Mouse (Mus musculus) midbrain, postnatal 0 days (tissue): ENCODE measurements around the gene Gmppb. TPM values are rescaled to one million over a fixed set of nuclear protein-coding genes. Genes with fewer than 3 reads are reported as not detected.
A peak's percentile ranks its signal among the peaks of the same experiment; 100 is the strongest.

Source experiments
- ATAC-seq: fragments of 200-750 bp; cut with Nextera tagmentation; 2 replicates; pipeline ENCODE4 v1.8.0; 2017; ENCODE audit warnings: moderate number of reproducible peaks, mild to moderate bottlenecking, moderate TSS enrichment, moderate library complexity; ENCODE audit not compliant: low FRiP score
- DNase-seq: peaks from one replicate; pipeline ENCODE4 v3.0.0-alpha.2; 2015; ENCODE audit warnings: low spot score
- H3K27ac ChIP-seq: fragments of 300-500 bp; sonication (generic); 2 replicates; pipeline ENCODE4 v1.5.1; 2014; ENCODE audit warnings: low read depth, mild to moderate bottlenecking, low read length, mixed read lengths
- H3K27me3 ChIP-seq: fragments of 300-500 bp; sonication (generic); 2 replicates; pipeline ENCODE4 v1.6.1; 2014; ENCODE audit warnings: low read length, control low read depth, mixed read lengths; ENCODE audit not compliant: insufficient read depth
- H3K36me3 ChIP-seq: fragments of 300-500 bp; sonication (generic); 2 replicates; pipeline ENCODE4 v1.6.1; 2014; ENCODE audit warnings: low read length, control low read depth, mixed read lengths; ENCODE audit not compliant: insufficient read depth
- H3K4me1 ChIP-seq: fragments of 300-500 bp; sonication (generic); 2 replicates; pipeline ENCODE4 v1.6.1; 2014; ENCODE audit warnings: mild to moderate bottlenecking, control low read depth, antibody characterized with exemption, low read length, mixed read lengths; ENCODE audit not compliant: insufficient read depth
- H3K4me2 ChIP-seq: fragments of 300-500 bp; sonication (generic); 2 replicates; pipeline ENCODE4 v1.6.1; 2014; ENCODE audit warnings: low read depth, mild to moderate bottlenecking, low read length, mixed read lengths; ENCODE audit not compliant: poor library complexity, severe bottlenecking
- H3K4me3 ChIP-seq: fragments of 300-500 bp; sonication (generic); 2 replicates; pipeline ENCODE4 v1.5.1; 2014; ENCODE audit warnings: low read depth, mild to moderate bottlenecking, low read length, moderate library complexity
- H3K9ac ChIP-seq: fragments of 300-500 bp; sonication (generic); replicated peaks from 2 replicates; pipeline ENCODE4 v1.6.1; 2014; ENCODE audit warnings: mild to moderate bottlenecking, low read length, moderate library complexity, mixed read lengths; ENCODE audit not compliant: poor library complexity, severe bottlenecking
- H3K9me3 ChIP-seq: fragments of 300-500 bp; sonication (generic); 2 replicates; pipeline ENCODE4 v1.6.1; 2016; ENCODE audit warnings: low read length, control low read depth
- CTCF ChIP-seq: IDR thresholded peaks from 2 replicates; pipeline ENCODE4 v1.5.1; 2016; ENCODE audit warnings: antibody characterized with exemption, mild to moderate bottlenecking
- WGBS: fragments of 180-500 bp; shearing (Covaris S2); extraction: QIAGEN DNeasy Blood & Tissue Kit; methylation state at CpG from one replicate; pipeline ENCODE4 v1.1.7; 2014; 5-methylcytosine and 5-hydroxymethylcytosine counted together
- polyA plus RNA-seq: library from polyadenylated mRNA; unstranded; fragments of >200 nt; fragmentation: Nextera tagmentation; extraction: Ambion mirVana; gene quantifications from 2 replicates; pipeline ENCODE4 v1.2.1, GENCODE M21; 2015
- total RNA-seq: library from RNA; depleted of rRNA; stranded (reverse); fragments of >200 nt; gene quantifications from 2 replicates; pipeline ENCODE4 v1.2.3, GENCODE M21; 2014

Gmppb gene
- total and polyA plus RNA-seq, 2 experiments from 2014 or later, result 14.9 to 18.7 TPM

- no peak for DNase-seq
- no peak overlapping the region for H3K4me2 ChIP-seq
- ATAC-seq, result no peak
- H3K4me1 ChIP-seq, result no peaks in the 10 kb centered on the region
- no peak overlapping the region for H3K27ac ChIP-seq
- no peak overlapping the region for H3K9ac ChIP-seq
- H3K36me3 ChIP-seq, result peaks cover 60% of the 10 kb centered on the region
- no peak for TF ChIP-seq CTCF
- whole genome bisulfite sequencing, result 86% methylated on average over 6 of the region's 6 CpGs
- H3K4me3 ChIP-seq, result no peak overlapping the region
- no peaks in the 10 kb centered on the region for H3K9me3 ChIP-seq
- no peaks in the 10 kb centered on the region for H3K27me3 ChIP-seq
These were observed 6.7 kb downstream of the Gmppb start for GRCm38 (mm10) chr9:108055661-108056237.

- no peak for ATAC-seq
- WGBS, result 82% methylated on average over 28 of the region's 28 CpGs
- Histone ChIP-seq H3K4me3 (no peak overlapping the region), H3K4me1 (no peaks in the 10 kb centered on the region), H3K9ac (no peak overlapping the region), H3K27ac (no peak overlapping the region), H3K27me3 (no peaks in the 10 kb centered on the region), H3K4me2 (no peak overlapping the region), H3K9me3 (no peaks in the 10 kb centered on the region), H3K36me3 (peaks cover 59% of the 10 kb centered on the region)
- TF ChIP-seq CTCF, result no peak
- no peak for DNase-seq
These were observed 7.6 kb downstream of the Gmppb start for GRCm38 (mm10) chr9:108056361-108057261.

- ATAC-seq (no peak), DNase-seq (no peak)
- 90% methylated on average over 5 of the region's 5 CpGs for WGBS
These were observed 8.2 kb downstream of the Gmppb start for GRCm38 (mm10) chr9:108057262-108057562.

GRCm38 (mm10) chr9:108058291-108058690 is 9.2 kb downstream of the Gmppb start:
- no peaks in the 10 kb centered on the region for H3K4me1 ChIP-seq
- no peak overlapping the region for H3K4me3 ChIP-seq
- TF ChIP-seq CTCF, result no peak
- H3K9ac ChIP-seq, result peak overlapping the region; percentile 33; the same call in 1 of the 2 replicates
- H3K36me3 ChIP-seq, result peaks cover 74% of the 10 kb centered on the region
- no peak for ATAC-seq
- H3K27ac ChIP-seq, result no peak overlapping the region
- no peak overlapping the region for H3K4me2 ChIP-seq
- DNase-seq, result no peak
- WGBS, result 94% methylated on average over 9 of the region's 9 CpGs
- no peaks in the 10 kb centered on the region for H3K9me3 ChIP-seq
- no peaks in the 10 kb centered on the region for H3K27me3 ChIP-seq

More at GRCm38 (mm10) chr9:108057262-108057562, 8.2 kb downstream of the Gmppb start:
- no peak overlapping the region for H3K4me2 ChIP-seq
- no peak overlapping the region for H3K9ac ChIP-seq
- H3K27ac ChIP-seq, result no peak overlapping the region
- H3K4me3 ChIP-seq, result no peak overlapping the region
- TF ChIP-seq CTCF, result no peak
- peaks cover 63% of the 10 kb centered on the region for H3K36me3 ChIP-seq
- H3K9me3 ChIP-seq, result no peaks in the 10 kb centered on the region
- no peaks in the 10 kb centered on the region for H3K27me3 ChIP-seq
- no peaks in the 10 kb centered on the region for H3K4me1 ChIP-seq

- no peak for ATAC-seq
- no peak for TF ChIP-seq CTCF
- Histone ChIP-seq H3K36me3 (peaks cover 74% of the 10 kb centered on the region), H3K4me1 (no peaks in the 10 kb centered on the region), H3K4me3 (no peak overlapping the region), H3K27ac (no peak overlapping the region), H3K9me3 (no peaks in the 10 kb centered on the region), H3K4me2 (no peak overlapping the region), H3K9ac (no peak overlapping the region), H3K27me3 (no peaks in the 10 kb centered on the region)
- DNase-seq, result no peak
- 79% methylated on average over 3 of the region's 3 CpGs for WGBS
These were observed 13.1 kb downstream of the Gmppb start for GRCm38 (mm10) chr9:108062142-108062541.

GRCm38 (mm10) chr9:108063361-108063760 is 14.3 kb downstream of the Gmppb start:
- no peak overlapping the region for H3K4me2 ChIP-seq
- no peaks in the 10 kb centered on the region for H3K4me1 ChIP-seq
- no peak for ATAC-seq
- H3K27ac ChIP-seq, result no peak overlapping the region
- H3K9ac ChIP-seq, result no peak overlapping the region
- WGBS, result 94% methylated on average over 12 of the region's 12 CpGs
- peaks cover 63% of the 10 kb centered on the region for H3K36me3 ChIP-seq
- no peak for TF ChIP-seq CTCF
- no peak overlapping the region for H3K4me3 ChIP-seq
- DNase-seq, result no peak
- H3K9me3 ChIP-seq, result no peaks in the 10 kb centered on the region
- no peaks in the 10 kb centered on the region for H3K27me3 ChIP-seq
